Mouse (Mus musculus) CH12.LX (cell line): ENCODE data around the gene Slc4a10.

Source experiments
- CTCF ChIP-seq, 2 experiments: IDR thresholded peaks in 1 of 2; conservative IDR thresholded peaks in 1 of 2; 2 replicates each; pipeline ENCODE4 v1.5.1; 2011 to 2012; ENCODE audit warnings: low read depth in 2 of 2, low read length in 2 of 2, improper control_type of control experiment in 1 of 2, inconsistent platforms in 1 of 2, mild to moderate bottlenecking in 1 of 2, moderate library complexity in 1 of 2
- ELF1 ChIP-seq: IDR thresholded peaks from 2 replicates; pipeline ENCODE4 v1.6.1; 2014; ENCODE audit warnings: low read depth, mild to moderate bottlenecking, inconsistent platforms, low read length, improper control_type of control experiment
- HCFC1 ChIP-seq: IDR thresholded peaks from 2 replicates; pipeline ENCODE4 v1.6.1; 2012; ENCODE audit warnings: low read depth, mild to moderate bottlenecking, inconsistent platforms, low read length, improper control_type of control experiment
- KAT2A ChIP-seq: IDR thresholded peaks from 2 replicates; pipeline ENCODE4 v1.6.1; 2012; ENCODE audit warnings: low read length, improper control_type of control experiment, inconsistent platforms; ENCODE audit not compliant: insufficient replicate concordance
- NELFE ChIP-seq: IDR thresholded peaks from 2 replicates; pipeline ENCODE4 v1.6.1; 2011; ENCODE audit warnings: low read depth, low read length, improper control_type of control experiment
- NRF1 ChIP-seq: IDR thresholded peaks from 2 replicates; pipeline ENCODE4 v1.6.1; 2014; ENCODE audit warnings: low read depth, mild to moderate bottlenecking, inconsistent platforms, low read length, improper control_type of control experiment, moderate library complexity
- POLR2AphosphoS2 ChIP-seq: IDR thresholded peaks from 2 replicates; pipeline ENCODE4 v1.6.1; 2011; ENCODE audit warnings: low read depth, low read length, improper control_type of control experiment
- RCOR1 ChIP-seq: conservative IDR thresholded peaks from 2 replicates; pipeline ENCODE4 v1.6.1; 2012; ENCODE audit warnings: low read depth, mild to moderate bottlenecking, inconsistent platforms, low read length, improper control_type of control experiment
- TBP ChIP-seq: conservative IDR thresholded peaks from 2 replicates; pipeline ENCODE4 v1.6.1; 2011; ENCODE audit warnings: low read depth, low read length, improper control_type of control experiment
- USF2 ChIP-seq: conservative IDR thresholded peaks from 2 replicates; pipeline ENCODE4 v1.6.1; 2011; ENCODE audit warnings: low read depth, low read length, improper control_type of control experiment
- ZMIZ1 ChIP-seq: IDR thresholded peaks from 2 replicates; pipeline ENCODE4 v1.6.1; 2012; ENCODE audit warnings: low read depth, mild to moderate bottlenecking, inconsistent platforms, low read length, improper control_type of control experiment

GRCm38 (mm10) chr2:62331913-62332312 is 285.7 kb downstream of the Slc4a10 start:
- TF ChIP-seq ZMIZ1 (no peak), CTCF (conservative IDR thresholded peaks at IDR 0.05 in 1 of 2, IDR thresholded peaks at IDR 0.05 in 1 of 2; ENCODE audit: low read depth in 2 of 2, low read length in 2 of 2) (no peak), USF2 (no peak), KAT2A (no peak), TBP (no peak), ELF1 (no peak), NELFE (no peak), NRF1 (no peak), RCOR1 (0 out of 2 replicates have a peak, but pooled peaks have one; percentile 30), HCFC1 (no peak), POLR2AphosphoS2 (no peak)
